Mouse (Mus musculus): Measurements from ENCODE around the gene Sparcl1.

The Sparcl1 gene

DNA sequence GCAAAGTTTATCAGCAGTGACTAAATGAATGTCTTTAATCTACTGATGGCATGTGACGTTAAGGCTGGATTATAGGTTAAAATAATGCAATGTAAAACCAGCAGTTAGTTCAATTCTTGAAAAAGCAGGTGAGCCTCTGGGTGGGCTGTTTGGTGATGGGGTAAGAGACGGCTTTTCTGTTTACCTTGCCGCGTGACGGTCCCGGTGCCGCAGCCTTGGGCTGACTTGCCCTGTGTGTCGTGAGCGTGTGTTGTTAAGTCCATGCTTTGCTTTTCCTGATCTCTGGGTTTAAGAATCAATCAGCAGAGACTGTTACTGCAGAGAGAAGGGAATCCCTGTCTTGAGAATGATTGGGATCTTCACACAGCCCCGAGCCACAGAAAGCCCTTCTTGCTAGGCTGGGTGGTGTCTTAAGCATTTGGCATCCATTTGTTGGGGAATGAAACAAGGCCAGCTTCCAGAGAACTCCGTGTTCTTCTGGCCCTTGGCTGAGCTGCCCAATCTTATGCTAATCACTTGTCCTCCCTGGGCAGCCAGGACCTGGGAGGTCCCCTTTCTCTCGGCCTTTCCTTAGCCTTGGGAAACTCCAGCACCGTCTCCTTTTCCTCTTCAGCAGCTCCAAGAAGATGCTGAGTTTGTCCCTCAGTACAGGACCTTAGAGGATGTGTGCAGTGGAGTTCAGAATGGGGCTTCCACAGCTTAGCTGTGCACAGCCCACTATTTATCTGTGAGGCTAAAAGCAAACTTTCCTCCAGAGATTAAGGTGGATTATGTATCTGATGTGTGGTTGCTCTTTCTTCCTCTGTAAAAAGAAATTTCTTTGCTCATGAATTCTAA, 51.4 kb downstream of the Sparcl1 start:
- DNase-seq: no peak

DNA sequence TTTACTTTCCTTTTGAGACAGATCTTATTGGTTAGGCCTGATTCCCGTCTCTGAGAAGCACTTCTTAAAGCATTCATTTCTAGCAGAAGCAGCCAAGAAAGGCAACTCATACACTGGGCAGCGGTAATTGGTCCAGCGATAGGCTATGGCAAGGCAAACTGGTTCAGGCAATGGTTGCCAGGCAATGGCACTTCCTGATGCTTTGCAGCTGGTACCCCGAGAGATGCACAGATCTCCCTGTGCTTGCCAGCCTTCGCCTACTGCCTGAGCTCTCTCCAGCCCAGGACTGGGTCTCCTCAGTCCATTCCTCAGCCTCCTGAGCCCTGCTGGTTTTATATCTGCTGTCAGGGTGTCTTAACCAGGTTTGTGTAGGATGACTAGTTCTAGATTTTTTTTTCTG, 53.1 kb downstream of the Sparcl1 start:
- DNase-seq: no peak

DNA sequence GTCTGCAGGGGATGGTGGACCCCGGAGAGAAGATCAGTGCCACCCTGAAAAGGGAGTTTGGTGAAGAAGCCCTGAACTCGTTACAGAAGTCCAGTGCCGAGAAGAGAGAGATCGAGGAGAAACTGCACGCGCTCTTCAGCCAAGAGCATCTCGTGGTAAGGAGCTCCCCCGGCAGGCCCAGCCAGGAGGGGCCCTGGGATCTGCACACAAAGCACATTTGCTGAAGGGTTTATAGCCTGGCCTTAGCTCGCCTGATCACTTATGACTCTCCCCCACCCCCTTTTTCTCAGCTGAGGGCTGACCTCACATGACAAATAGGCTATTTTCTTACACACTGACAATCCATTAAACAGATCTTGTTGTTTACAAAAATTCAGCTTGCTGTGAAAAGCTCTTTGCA, 53.9 kb downstream of the Sparcl1 start:
- DNase-seq: no peak

DNA sequence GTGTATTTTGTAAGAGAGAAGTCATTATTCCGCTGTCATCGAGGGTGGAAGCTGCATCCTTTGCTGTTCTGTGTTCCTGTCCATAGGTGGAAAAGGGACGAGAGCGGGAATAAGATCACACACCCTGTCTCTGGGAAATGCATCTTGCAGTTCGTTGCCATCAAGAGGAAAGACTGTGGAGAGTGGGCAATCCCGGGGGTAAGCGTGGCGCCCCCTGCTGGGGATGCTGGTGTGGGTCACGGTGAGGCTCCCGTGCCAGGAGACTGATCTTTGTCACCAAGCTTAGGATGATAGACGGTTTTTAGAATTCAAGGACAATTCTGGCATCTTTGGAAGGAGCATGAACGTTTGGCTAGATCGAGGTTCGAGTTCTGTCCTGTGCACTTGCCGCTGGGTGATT, 55.5 kb downstream of the Sparcl1 start:
- DNase-seq: peak; percentile 61

DNA sequence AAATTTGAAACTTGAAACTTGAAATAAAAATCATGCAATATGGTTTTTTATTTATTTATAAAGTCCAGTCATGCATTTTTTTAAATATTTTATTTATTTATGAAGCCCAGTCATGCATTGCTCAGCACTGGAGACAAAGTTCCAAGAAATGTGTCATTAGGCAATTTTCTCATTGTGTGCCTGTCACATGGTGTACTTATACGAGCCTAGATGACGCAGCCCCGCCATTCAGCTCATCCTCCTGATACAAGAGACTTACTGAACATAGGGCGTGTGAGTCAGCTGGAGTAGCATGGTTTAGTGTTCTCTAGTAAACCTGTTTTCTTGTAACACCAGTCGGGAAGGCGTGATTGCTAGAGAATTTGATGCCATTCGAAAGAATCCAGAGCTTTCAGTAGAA, 57.2 kb downstream of the Sparcl1 start:
- no peak for DNase-seq

DNA sequence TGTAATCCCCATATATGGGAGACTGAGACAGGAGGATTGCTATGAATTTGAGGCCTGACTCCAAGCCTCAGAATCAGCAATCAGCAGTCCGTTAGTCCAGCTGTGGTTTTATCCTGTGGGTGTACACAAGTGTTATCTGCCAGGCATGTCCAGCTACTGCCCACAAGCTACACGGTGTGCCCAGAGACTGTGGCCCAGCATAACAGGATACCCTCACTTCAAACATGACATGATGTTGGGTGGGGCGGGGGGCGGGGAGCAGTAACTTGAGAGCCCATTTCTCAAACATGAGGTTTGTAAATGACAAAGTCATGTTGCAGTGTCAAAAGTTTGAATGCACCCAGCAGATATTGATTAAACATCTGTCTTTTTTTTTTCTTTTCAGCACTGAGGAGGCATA, 57.7 kb downstream of the Sparcl1 start:
- no peak for DNase-seq

DNA sequence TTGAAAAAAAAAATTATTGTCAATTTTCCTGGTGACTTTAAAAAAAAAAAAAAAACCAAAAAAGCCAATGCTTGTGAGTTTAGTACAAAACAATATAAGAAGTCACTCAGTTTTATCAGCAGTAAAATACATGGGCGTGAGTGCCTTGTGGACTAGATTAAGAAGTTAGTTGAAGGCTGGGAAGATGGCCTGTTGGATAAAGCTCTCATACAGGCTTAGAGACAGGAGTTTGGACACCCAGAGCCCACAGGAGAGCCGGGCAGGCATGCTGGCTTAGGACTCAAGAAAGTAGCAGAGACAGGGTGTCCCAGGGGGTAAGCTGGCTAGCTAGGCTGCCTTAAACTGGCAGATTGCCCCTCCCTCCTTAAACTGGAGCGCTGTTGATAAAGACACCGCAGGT, 58.6 kb downstream of the Sparcl1 start:
- DNase-seq: no peak

DNA sequence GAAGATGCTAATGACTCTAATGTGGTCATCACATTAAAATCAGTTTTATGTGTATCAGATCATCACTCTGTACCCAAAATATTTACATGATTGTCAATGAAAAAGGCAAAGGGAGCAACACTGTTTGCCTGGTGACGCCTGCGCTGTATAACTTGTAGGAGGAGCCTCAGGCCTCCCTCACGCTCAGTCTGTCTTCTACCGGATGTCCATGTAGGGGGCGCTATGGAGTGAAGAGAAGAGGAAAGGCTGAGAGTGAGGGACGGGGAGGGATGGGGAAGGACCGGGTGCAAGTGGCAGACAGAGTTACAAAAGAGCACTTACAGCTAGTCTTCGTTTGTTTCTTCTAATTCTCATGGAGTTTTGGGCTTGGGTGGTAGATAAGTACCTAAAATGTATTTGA, 60.6 kb downstream of the Sparcl1 start:
- DNase-seq: peak; percentile 59

DNA sequence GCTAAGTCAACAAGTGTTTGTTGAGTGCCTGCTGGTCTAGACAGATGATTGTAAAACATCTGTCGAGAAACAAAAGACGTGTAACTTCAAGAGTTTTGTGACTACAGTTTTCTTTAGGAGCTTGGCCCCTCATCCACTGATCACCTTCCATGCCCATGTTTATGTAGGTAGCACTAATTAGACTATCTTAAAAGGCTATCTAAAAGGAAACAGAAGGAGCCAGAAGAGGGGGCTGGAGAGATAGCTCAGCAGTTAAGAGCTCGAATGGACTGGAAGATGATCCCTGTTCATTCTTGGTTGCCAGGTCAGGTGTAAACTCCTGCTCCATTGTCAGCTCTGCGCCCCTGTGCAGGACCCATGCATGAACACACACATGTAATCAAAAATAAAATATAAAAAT, 65.4 kb downstream of the Sparcl1 start:
- no peak for DNase-seq

DNA sequence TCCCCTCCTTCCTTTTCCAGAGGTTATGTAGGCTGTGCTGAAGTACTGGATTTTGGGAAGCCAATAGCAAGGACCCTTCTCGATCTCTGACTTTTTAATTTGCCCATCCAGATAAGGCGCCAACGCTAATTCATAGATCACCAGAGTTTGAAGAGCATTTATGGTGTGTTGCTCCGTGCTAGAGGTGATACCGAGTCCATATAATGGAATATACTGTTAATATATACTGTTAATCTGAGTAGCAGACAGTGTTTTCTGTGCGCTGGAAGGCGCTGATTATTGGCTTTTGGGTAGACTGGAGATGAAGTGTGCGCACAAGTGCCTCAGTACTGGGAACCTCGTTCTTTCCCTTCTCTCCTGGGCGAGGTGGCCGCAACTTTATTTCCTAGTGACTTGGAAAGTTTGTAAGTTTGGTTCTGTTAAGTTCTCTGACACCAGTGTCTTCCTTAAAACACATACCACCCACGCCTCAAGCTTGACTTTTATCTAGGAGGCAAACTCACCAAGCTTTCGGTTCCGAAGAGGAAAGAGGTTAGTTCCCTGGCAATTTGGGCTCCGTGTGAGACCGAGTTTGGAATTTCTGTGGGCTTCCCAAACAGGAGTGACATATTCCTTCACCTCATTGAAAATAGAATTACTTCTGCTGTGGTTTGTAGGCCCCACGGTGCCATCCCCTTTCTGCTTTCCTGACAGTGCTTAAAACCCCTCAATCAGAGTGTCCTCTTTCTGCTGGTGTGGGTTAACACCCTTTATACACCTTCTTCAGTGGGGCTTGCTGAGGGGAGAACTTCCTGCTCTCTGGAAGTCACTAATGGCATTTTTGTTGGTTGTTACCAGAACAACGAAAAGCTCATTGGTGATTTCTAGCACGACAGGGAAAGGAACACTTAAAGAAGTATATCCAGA, 66.1 kb downstream of the Sparcl1 start:
- DNase-seq: no peak

DNA sequence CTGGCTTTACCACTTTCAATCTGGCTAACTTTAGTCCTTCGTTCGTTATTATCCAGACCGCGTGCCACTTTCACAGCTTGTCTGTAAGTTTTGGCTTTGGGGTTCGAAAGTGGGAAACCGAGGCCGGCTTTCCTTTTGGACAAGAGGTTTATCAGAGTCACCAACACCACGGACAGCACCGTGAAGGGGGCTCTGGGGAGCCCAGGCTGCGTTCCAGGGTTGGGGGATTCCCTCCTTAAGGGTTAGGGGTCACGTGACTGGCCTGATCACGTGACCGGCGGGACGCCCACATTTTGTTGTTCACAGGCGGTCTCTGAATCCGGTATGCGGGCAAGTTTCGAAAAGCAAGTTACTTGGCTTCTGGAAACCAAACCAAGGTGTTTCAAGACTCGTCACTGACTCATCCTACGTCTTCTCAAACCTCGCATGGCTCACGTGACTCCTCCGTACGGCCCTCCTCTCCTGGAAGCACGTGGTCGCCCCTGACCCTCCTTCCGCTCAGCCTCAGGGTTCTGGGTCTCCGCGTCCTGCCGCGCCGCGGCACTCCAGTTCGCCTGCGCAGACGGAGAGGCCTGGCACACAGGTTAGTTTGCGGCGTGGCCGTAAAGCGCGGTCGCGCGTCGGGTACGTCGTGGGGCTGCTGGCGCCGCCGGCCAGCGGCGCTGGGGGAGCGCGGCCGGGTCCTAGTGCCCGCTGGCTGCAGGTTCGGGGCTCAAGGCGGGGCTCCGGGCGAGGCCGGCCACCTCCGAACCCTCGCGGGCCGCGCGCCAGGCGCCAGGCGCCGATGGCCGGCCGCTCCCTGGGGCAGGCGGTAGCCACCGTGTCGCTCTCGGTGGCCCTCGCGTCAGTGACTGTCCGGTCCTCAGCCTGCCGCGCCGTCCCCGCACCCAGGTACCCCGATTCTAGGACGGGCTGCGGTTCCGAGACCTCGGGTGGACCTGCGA, 67.0 kb downstream of the Sparcl1 start, which contains the start of gene Nudt9:
Nudt9 (plus strand) TSS at position 51 of the 944 bp plus-strand sequence.
- DNase-seq: peak; percentile 99

DNA sequence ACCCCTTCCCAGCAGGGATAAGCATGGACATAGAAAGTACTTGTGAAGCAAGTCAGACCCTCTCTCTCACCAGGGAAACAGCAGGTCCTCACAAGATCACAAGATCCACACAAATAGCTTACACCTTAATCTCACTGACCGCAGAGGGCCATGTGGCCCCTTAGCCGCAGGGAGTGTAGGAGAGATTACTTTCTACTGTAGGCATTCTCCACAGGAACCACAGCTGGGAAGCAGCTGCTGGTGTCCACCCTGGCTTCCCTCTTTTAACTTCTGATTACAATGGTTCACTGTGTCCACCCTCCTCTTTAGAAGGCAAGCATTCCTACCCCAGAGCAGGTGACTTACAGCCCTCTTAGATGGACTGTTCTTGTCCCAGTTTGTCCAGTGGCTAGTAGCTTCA, 69.8 kb downstream of the Sparcl1 start:
- DNase-seq: no peak

DNA sequence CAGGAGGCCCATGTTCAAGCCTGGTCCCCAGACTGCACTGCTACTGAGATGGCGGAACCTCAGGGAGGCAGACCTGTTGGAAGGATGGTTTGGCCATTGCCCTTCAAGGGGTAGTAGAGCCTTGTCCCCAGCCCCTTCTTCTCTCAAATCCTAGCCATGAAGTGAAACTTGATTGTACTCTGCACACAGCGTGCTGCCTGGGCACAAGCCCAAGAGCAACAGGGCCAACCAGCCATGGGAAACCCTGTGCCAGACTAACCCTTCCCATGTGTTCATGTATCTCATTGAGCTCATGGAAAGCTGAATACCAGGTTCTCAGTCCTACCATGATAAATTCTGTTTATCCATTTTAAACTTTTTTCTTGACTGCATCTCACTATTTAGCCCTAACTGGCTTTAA, 70.6 kb downstream of the Sparcl1 start:
- DNase-seq: no peak

DNA sequence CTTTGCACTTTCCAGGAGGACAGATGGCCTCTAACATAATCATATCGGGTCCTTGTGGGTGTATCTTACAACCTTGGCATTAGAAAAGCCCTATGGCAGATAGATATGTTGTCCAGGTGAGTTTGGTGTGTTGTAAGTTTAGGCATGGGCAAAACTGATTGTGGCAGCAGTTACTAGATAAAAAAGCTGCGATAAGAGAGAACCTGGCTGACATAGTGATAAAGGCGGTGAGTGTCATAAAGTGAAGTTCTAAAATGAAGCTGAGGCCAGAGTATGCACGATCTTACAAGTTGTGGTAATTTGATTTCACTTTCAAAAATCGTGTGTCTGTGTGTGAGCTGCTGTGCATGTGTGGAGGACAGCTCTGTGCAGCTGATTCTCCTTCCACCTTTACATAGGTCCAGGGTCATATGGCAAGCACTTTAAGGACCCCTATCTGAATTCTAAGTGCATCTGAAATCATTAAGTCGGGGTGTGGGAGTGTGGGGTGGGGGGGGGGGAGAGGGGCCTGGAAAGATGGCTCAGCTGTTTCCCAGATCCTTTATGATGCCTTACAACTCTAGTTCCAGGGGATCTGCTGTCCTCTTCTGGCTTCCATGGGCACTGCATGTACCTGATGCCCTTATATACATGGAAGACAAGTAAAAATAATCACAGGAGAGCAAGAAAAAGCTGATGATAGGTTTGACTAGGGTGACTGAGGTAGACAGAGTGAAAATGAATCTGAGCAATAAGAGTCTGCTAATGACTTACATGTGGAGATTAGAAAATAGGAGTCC, 74.2 kb downstream of the Sparcl1 start:
- DNase-seq: peak; percentile 73

DNA sequence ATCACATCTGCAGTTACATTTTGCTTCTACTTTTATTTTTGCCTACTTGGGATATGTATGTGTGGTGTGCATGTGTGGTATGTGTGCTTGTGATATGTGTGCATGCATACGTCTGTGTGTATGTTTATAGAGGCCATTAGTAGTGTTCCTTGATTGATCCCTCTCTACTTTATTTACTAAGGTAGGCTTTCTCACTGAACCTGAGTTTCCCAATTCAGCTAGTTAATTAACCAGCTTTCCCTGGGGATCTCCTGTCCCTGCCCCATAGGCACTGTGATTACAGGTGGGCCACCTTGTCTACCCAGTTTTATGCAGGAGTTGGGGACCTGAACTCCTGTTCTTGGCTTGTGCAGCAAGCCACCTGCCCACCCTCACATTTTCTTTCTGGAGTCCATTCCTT, 76.8 kb downstream of the Sparcl1 start:
- DNase-seq: no peak

DNA sequence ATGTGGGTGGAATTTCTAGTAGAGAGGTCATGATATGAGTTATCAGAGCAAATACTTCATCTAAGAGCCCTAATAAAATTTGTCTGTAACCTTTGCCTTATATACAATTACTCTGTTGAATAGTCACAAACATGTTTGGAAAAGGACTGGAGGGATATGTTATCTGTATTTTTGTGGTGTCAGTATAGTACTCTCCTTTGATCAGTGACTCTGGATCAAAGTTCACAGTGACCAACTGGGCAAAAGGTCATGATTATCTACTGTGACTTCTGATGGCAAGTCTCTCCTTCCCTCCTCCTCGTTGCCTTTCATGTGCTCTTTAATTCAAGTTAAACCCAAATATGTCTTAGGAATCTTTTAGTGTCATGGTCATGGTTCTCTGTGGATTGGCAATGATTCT, 77.7 kb downstream of the Sparcl1 start:
- DNase-seq: no peak

DNA sequence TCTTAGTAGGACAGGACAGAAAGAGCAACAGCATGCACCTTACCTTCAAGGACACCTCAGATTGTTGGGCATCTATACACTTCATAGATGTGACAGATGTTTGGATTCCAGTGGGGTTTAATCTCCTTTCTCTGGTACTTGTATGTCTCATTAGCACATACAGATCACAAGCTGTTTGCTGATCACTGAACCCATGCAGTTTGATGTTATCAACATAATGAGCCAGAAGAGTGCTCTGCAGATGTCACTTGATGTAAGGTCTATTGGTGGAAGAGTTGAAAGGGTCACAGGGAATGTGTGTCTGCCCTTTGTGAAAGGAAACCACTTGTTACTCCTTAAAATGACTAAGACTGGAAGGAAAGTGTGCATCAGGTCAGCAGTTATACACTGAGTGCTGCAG, 78.5 kb downstream of the Sparcl1 start:
- DNase-seq: no peak

DNA sequence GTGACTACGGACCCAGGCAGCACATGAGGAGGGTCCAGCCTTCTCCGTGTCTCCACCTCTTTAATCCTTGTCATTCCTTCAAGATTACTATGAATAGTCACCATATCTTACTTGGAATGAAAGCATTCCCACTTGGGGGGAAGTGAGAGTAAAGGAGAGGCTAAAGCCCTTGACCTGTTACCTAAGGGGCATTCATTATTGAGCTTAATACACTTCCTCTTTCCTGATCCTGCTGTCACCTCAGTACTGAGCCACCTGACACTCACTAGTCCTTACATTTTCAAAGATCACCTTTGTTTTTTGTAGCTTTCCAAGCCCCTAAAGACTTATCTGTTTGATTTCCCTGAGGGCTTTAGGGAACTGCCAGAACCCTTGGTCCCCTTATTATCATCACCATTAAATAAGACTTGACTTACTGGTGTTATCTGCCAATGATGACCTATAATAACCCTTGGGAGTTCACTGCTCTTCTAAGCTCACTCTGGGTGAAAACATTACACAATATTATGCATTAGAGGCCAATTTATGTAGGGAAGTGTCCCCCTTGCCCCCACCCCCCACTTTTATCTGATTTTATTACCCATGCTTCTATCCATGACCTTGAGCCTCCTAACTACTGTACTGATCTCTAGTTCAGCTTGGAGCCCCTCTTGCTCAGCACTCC, 81.0 kb downstream of the Sparcl1 start:
- no peak for DNase-seq

Measured in lung, postnatal 10 days (tissue).